Mouse (Mus musculus): ENCODE results near the gene Prm1. TPM values are rescaled to one million over a fixed set of nuclear protein-coding genes. Genes with fewer than 3 reads are reported as not detected.
A peak's percentile ranks its signal among the peaks of the same experiment; 100 is the strongest.

The Prm1 gene
- total and polyA plus RNA-seq, 3 experiments, result not detected

DNA sequence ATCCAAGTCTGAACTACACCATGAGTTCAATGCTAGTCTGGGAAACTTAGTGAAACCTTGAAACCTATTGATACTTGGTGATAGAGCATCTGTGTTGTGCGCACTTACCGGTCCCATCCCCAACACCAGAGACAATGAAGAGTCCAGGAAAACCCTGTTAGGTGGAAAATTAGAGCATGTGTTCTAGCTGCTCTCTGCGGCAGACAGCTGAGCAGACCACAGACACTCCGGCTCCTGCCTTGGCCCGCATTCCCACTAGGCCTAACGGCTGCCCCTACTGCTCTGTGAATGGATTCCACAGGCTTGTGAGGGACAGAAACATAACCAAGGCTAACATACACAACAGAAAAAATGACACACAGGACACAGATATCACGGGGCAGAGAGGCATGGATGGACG is 32.1 kb downstream of the Prm1 start:
- peaks cover 56 to 88% of the 10 kb centered on the region in 2 experiments for H3K4me1 ChIP-seq (ENCODE audit: control insufficient read depth in 1 of 2, insufficient read depth in 2 of 2)
- H3K4me3 ChIP-seq (replicated peaks in 1 of 3; ENCODE audit: low read depth in 2 of 3, low read length in 2 of 3, poor library complexity in 1 of 3), result no peak overlapping the region
- H3K27ac ChIP-seq (ENCODE audit: insufficient read depth, low read depth), result no peak overlapping the region
- H3K27me3 ChIP-seq (replicated peaks), result peaks cover 1% of the 10 kb centered on the region
- no peak for TF ChIP-seq ETS1 (conservative IDR thresholded peaks at IDR 0.05; ENCODE audit: low read depth, low read length)
- TF ChIP-seq SIN3A (IDR thresholded peaks at IDR 0.05; ENCODE audit: low read length), result no peak
- TF ChIP-seq RCOR1 (conservative IDR thresholded peaks at IDR 0.05; ENCODE audit: low read depth, low read length), result no peak
- no peak overlapping the region for H3K9ac ChIP-seq (ENCODE audit: insufficient read depth, low read depth)
- H3K79me2 ChIP-seq (replicated peaks; ENCODE audit: control insufficient read depth, extremely low read depth, insufficient read depth, poor library complexity, severe bottlenecking), result no peaks in the 10 kb centered on the region
- dilution Hi-C loops (cut with MboI; ENCODE audit: extremely low pct_ligation_motif_present, extremely low pct_unique_long_range_greater_than_20kb, low sequenced_read_pairs), result no loop called here
- in situ Hi-C loops (cut with MboI; ENCODE audit: low pct_ligation_motif_present, low pct_unique_long_range_greater_than_20kb, low sequenced_read_pairs), result no loop called here
- DNase-seq (ENCODE audit: extremely low read depth), result no peak
- H3K9me3 ChIP-seq (replicated peaks; ENCODE audit: low read length), result no peaks in the 10 kb centered on the region
- no peak overlapping the region for H3K4me2 ChIP-seq (ENCODE audit: insufficient read depth, low read depth, poor library complexity, severe bottlenecking)
- peaks cover 0 to 2% of the 10 kb centered on the region in 2 experiments for H3K36me3 ChIP-seq (replicated peaks in 1 of 2; ENCODE audit: control insufficient read depth in 1 of 2, insufficient read depth in 1 of 2, low read length in 1 of 2)

DNA sequence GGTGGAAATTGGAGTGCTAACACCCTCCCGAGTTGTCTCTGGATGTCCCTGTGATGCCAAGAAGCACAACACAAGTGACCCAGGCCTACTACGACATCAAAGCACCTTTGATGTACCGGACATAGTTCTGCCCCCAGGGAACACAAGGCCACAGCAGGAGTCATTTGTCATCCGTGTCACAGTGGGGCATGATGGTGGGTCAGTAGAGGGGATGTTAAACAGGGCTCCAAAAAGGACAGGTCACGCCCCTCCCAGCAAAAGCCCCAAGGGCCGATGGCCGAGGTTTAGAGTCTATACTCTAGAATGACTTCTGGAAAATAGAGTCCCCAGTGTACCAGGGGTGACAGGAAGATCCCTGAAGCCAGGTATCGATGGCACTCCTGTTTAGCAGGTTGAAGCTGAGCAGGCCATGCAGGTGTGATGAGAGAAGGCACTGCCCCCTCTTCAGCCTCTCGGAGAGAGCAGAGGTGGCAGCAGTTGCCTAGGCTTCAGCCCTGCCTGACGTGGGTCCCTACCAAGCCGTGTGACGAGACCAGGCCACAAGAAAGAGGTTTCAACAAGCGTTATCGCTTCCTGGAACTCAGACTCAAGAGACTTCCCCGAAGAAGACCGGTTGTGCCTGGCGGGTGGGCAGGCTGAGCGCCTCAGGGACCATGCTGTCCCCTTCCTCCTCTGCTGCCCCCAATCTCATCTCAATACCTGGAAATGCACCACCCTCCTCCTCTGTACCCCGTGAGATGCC is 33.7 kb downstream of the Prm1 start:
- no peak overlapping the region; the same call in 1 of the 2 replicates for H3K4me2 ChIP-seq (ENCODE audit: insufficient read depth, low read depth, poor library complexity, severe bottlenecking)
- H3K4me3 ChIP-seq (replicated peaks in 1 of 3; ENCODE audit: low read depth in 2 of 3, low read length in 2 of 3, poor library complexity in 1 of 3), result no peak overlapping the region
- in situ Hi-C loops (cut with MboI; ENCODE audit: low pct_ligation_motif_present, low pct_unique_long_range_greater_than_20kb, low sequenced_read_pairs), result no loop called here
- dilution Hi-C loops (cut with MboI; ENCODE audit: extremely low pct_ligation_motif_present, extremely low pct_unique_long_range_greater_than_20kb, low sequenced_read_pairs), result no loop called here
- H3K9me3 ChIP-seq (replicated peaks; ENCODE audit: low read length), result no peaks in the 10 kb centered on the region
- H3K79me2 ChIP-seq (replicated peaks; ENCODE audit: control insufficient read depth, extremely low read depth, insufficient read depth, poor library complexity, severe bottlenecking), result no peaks in the 10 kb centered on the region
- no peak overlapping the region for H3K9ac ChIP-seq (ENCODE audit: insufficient read depth, low read depth)
- H3K27me3 ChIP-seq (replicated peaks), result peaks cover 3% of the 10 kb centered on the region
- H3K36me3 ChIP-seq (replicated peaks in 1 of 2; ENCODE audit: control insufficient read depth in 1 of 2, insufficient read depth in 1 of 2, low read length in 1 of 2), result no peaks in the 10 kb centered on the region
- H3K4me1 ChIP-seq (ENCODE audit: control insufficient read depth in 1 of 2, insufficient read depth in 2 of 2), result peaks cover 59 to 86% of the 10 kb centered on the region in 2 experiments
- no peak for DNase-seq (ENCODE audit: extremely low read depth)
- H3K27ac ChIP-seq (ENCODE audit: insufficient read depth, low read depth), result no peak overlapping the region
- no peak for TF ChIP-seq ZNF384 (IDR thresholded peaks at IDR 0.05; ENCODE audit: low read depth, low read length)
- TF ChIP-seq NRF1 (IDR thresholded peaks at IDR 0.05; ENCODE audit: low read depth, low read length), result no peak
- TF ChIP-seq SMC3 (IDR thresholded peaks at IDR 0.05; ENCODE audit: low read depth, low read length), result no peak
- peak; percentile 52; the same call in 1 of the 2 replicates for TF ChIP-seq SIN3A (IDR thresholded peaks at IDR 0.05; ENCODE audit: low read length)
- TF ChIP-seq MAZ (IDR thresholded peaks at IDR 0.05; ENCODE audit: low read depth, low read length), result no peak
- TF ChIP-seq CHD2 (IDR thresholded peaks at IDR 0.05; ENCODE audit: low read length), result no peak
- peak; percentile 28; the same call in 1 of the 2 replicates for TF ChIP-seq MAX (IDR thresholded peaks at IDR 0.05; ENCODE audit: low read length)
- TF ChIP-seq RAD21 (IDR thresholded peaks at IDR 0.05; ENCODE audit: low read depth, low read length), result no peak
- TF ChIP-seq TCF12 (IDR thresholded peaks at IDR 0.05; ENCODE audit: low read depth, low read length), result peak; percentile 25; the same call in 1 of the 2 replicates
- no peak for TF ChIP-seq USF1 (IDR thresholded peaks at IDR 0.05; ENCODE audit: low read depth, low read length)
- 0 out of 2 replicates have a peak, but pooled peaks have one; percentile 30 for TF ChIP-seq RCOR1 (conservative IDR thresholded peaks at IDR 0.05; ENCODE audit: low read depth, low read length)
- TF ChIP-seq MEF2A (IDR thresholded peaks at IDR 0.05; ENCODE audit: borderline replicate concordance, low read depth, low read length), result no peak
- no peak for TF ChIP-seq BHLHE40 (IDR thresholded peaks at IDR 0.05; ENCODE audit: low read depth, low read length)
- TF ChIP-seq MXI1 (IDR thresholded peaks at IDR 0.05; ENCODE audit: low read depth, low read length), result peak; percentile 42; the same call in 1 of the 2 replicates
- TF ChIP-seq NELFE (IDR thresholded peaks at IDR 0.05; ENCODE audit: low read depth, low read length), result no peak
- TF ChIP-seq MAFK (IDR thresholded peaks at IDR 0.05; ENCODE audit: insufficient replicate concordance, low read length), result no peak
- no peak for TF ChIP-seq USF2 (conservative IDR thresholded peaks at IDR 0.05; ENCODE audit: low read depth, low read length)
- TF ChIP-seq JUN (IDR thresholded peaks at IDR 0.05; ENCODE audit: insufficient read depth, low read depth, low read length), result no peak
- no peak for TF ChIP-seq ZMIZ1 (IDR thresholded peaks at IDR 0.05; ENCODE audit: low read depth, low read length)
- TF ChIP-seq ELF1 (IDR thresholded peaks at IDR 0.05; ENCODE audit: low read depth, low read length), result peak; percentile 53
- 0 out of 2 replicates have a peak, but pooled peaks have one; percentile 13 for TF ChIP-seq EP300 (IDR thresholded peaks at IDR 0.05; ENCODE audit: low read length)
- TF ChIP-seq MYC (IDR thresholded peaks at IDR 0.05; ENCODE audit: low read depth, low read length), result no peak
